Mouse (Mus musculus): ENCODE measurements around the gene N4bp1.

- no peak for TF ChIP-seq POLR2A (IDR thresholded peaks at IDR 0.05; ENCODE audit: low read depth, low read length)
- TF ChIP-seq MAX (IDR thresholded peaks at IDR 0.05; ENCODE audit: low read length) = no peak
- TF ChIP-seq CTCF (conservative IDR thresholded peaks at IDR 0.05 in 1 of 2, IDR thresholded peaks at IDR 0.05 in 1 of 2; ENCODE audit: low read depth in 2 of 2, low read length in 2 of 2) = no peak
- no peak for TF ChIP-seq JUND (conservative IDR thresholded peaks at IDR 0.05; ENCODE audit: low read depth, low read length)
- no peak for TF ChIP-seq POLR2AphosphoS2 (IDR thresholded peaks at IDR 0.05; ENCODE audit: low read depth, low read length)
- TF ChIP-seq USF1 (IDR thresholded peaks at IDR 0.05; ENCODE audit: low read depth, low read length) = no peak
- no peak for TF ChIP-seq USF2 (conservative IDR thresholded peaks at IDR 0.05; ENCODE audit: low read depth, low read length)
- no peak for TF ChIP-seq ETS1 (conservative IDR thresholded peaks at IDR 0.05; ENCODE audit: low read depth, low read length)
- TF ChIP-seq MYC (IDR thresholded peaks at IDR 0.05; ENCODE audit: low read depth, low read length) = no peak
- TF ChIP-seq TCF12 (IDR thresholded peaks at IDR 0.05; ENCODE audit: low read depth, low read length) = no peak
These were observed 11.0 kb downstream of the N4bp1 start for GRCm38 (mm10) chr8:86874055-86874454.

All from CH12.LX (cell line).